Mouse (Mus musculus) midbrain, embryonic 15.5 days (tissue): ENCODE results near the gene Samd8. TPM values are rescaled to one million over a fixed set of nuclear protein-coding genes. Genes with fewer than 3 reads are reported as not detected.

Experiments
- ATAC-seq: fragments of 200-750 bp; cut with Nextera tagmentation; replicated peaks from 2 replicates; pipeline ENCODE4 v1.8.0; 2017; ENCODE audit warnings: moderate TSS enrichment
- H3K27ac ChIP-seq: fragments of 300-500 bp; sonication (generic); 2 replicates; pipeline ENCODE4 v1.5.1; 2015; ENCODE audit warnings: mild to moderate bottlenecking, inconsistent platforms
- H3K27me3 ChIP-seq: fragments of 300-500 bp; sonication (generic); replicated peaks from 2 replicates; pipeline ENCODE4 v1.6.1; 2015; ENCODE audit warnings: inconsistent platforms
- H3K36me3 ChIP-seq: fragments of 300-500 bp; sonication (generic); replicated peaks from 2 replicates; pipeline ENCODE4 v1.6.1; 2015; ENCODE audit warnings: inconsistent platforms
- H3K4me1 ChIP-seq: fragments of 300-500 bp; sonication (generic); 2 replicates; pipeline ENCODE4 v1.6.1; 2015; ENCODE audit warnings: inconsistent platforms
- H3K4me2 ChIP-seq: fragments of 300-500 bp; sonication (generic); 2 replicates; pipeline ENCODE4 v1.6.1; 2015; ENCODE audit warnings: inconsistent platforms, mild to moderate bottlenecking, moderate library complexity
- H3K4me3 ChIP-seq: fragments of 300-500 bp; sonication (generic); 2 replicates; pipeline ENCODE4 v1.5.1; 2015; ENCODE audit warnings: mild to moderate bottlenecking, inconsistent platforms
- H3K9ac ChIP-seq: fragments of 300-500 bp; sonication (generic); 2 replicates; pipeline ENCODE4 v1.6.1; 2015; ENCODE audit warnings: mild to moderate bottlenecking, inconsistent platforms
- H3K9me3 ChIP-seq: fragments of 300-500 bp; sonication (generic); 2 replicates; pipeline ENCODE4 v1.6.1; 2016; ENCODE audit warnings: inconsistent platforms
- WGBS: fragments of 180-500 bp; shearing (Covaris S2); methylation state at CpG from one replicate; pipeline ENCODE4 v1.1.7; 2015; ENCODE audit warnings: mixed read lengths; 5-methylcytosine and 5-hydroxymethylcytosine counted together
- polyA plus RNA-seq: library from polyadenylated mRNA; unstranded; fragments of >200 nt; fragmentation: Nextera tagmentation; extraction: Ambion mirVana; gene quantifications from 2 replicates; pipeline ENCODE4 v1.2.1, GENCODE M21; 2015

The Samd8 gene
- polyA plus RNA-seq, 1 experiment from 2014 or later: 22.2 TPM

DNA sequence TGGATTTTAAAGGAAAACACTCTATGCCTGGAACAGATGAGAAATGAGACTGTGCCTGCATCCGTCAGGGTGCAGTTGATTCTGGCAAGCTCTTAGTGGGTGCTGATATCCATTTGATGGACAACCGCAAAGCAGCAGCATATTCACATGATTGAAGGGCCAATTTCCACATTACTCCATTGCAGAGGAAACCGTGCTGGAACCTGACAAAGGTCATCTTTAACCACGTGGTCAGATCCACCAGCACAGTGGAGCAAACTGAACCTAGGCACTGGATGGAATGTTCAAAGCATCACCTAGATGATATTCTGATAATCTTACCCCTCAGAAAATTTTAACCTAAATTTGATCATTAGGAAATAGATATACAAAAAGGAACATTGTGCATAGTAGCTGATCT lies 25.9 kb downstream of the Samd8 start:
- Histone ChIP-seq H3K36me3 (peaks cover 19% of the 10 kb centered on the region; the same call in 1 of the 2 replicates), H3K9ac (no peak overlapping the region), H3K27ac (no peak overlapping the region), H3K4me2 (no peak overlapping the region), H3K27me3 (no peaks in the 10 kb centered on the region), H3K9me3 (no peaks in the 10 kb centered on the region), H3K4me3 (no peak overlapping the region), H3K4me1 (no peaks in the 10 kb centered on the region)
- ATAC-seq: no peak
- 89% methylated on average over 4 of the region's 4 CpGs for WGBS

DNA sequence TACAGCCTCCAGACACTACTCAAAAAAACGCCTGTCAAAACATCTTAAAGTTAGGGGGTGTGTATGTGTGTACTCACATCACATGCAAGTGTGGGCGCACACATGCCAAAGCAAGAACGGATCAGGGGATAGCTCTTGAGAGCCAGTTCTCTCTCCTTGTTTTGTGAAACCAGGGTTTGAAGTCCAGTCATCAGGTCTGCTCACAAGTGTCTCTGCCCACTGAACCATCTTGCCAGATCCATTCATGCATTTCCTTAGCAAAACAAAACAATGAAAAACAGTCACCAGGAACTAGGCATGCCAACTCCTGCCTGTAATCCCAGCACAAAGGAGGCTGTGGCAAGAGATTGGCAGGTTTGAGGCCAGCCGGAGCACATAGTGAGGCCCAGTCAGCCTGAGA lies 36.2 kb downstream of the Samd8 start:
- Histone ChIP-seq H3K4me3 (no peak overlapping the region), H3K9ac (no peak overlapping the region), H3K9me3 (no peaks in the 10 kb centered on the region), H3K4me1 (0 out of 2 replicates have a peak, but pooled peaks cover 3% of the 10 kb centered on the region), H3K36me3 (0 out of 2 replicates have a peak, but pooled peaks cover 6% of the 10 kb centered on the region), H3K4me2 (no peak overlapping the region), H3K27ac (no peak overlapping the region), H3K27me3 (no peaks in the 10 kb centered on the region)
- ATAC-seq: no peak
- WGBS: 60% methylated on average over 4 of the region's 4 CpGs

DNA sequence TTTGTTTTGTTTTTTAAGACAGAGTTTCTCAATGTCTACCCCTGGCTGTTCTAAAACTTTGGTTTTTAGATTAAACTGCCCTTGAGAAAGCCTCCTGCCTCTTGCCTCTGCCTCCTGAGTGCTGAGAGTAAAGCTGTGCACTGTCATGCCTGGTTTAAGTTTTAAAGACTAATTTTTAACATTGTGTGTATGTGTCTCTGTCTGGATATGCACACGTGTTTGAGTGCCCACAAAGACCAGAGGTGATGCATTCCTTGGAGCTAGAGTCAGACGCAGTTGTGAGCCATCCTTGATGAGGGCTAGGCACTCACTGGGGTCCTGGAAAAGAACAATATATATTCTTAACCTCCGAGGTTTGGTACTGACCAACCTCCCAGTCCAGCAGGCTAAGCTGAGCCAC lies 37.0 kb downstream of the Samd8 start:
- Histone ChIP-seq H3K9me3 (no peaks in the 10 kb centered on the region), H3K4me3 (no peak overlapping the region), H3K4me1 (0 out of 2 replicates have a peak, but pooled peaks cover 3% of the 10 kb centered on the region), H3K4me2 (no peak overlapping the region), H3K27ac (no peak overlapping the region), H3K36me3 (0 out of 2 replicates have a peak, but pooled peaks cover 6% of the 10 kb centered on the region), H3K9ac (no peak overlapping the region), H3K27me3 (no peaks in the 10 kb centered on the region)
- ATAC-seq: no peak
- WGBS: 72% methylated on average over 3 of the region's 3 CpGs

DNA sequence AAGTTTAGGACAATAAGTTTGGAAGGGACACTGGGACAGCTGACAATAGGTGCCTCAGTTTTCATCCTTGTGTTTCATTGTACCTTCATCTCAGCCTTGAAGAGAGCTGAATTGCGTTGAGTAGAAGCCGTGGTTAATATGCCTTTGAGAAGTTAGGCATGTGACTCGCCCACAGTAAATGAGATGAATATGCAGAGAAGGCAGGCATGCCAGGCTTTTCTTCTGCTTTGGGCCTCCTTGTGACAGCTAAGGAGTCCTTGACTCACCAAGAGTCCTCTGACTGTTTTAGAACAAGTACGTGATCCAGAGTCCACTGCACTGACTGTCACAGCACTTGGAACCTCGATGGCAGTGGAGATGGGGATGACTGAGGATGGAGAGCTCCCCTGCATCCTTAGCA lies 37.8 kb downstream of the Samd8 start:
- H3K4me2 ChIP-seq: no peak overlapping the region
- no peak overlapping the region for H3K4me3 ChIP-seq
- no peak overlapping the region for H3K27ac ChIP-seq
- no peaks in the 10 kb centered on the region for H3K27me3 ChIP-seq
- peaks cover 7% of the 10 kb centered on the region; the same call in 1 of the 2 replicates for H3K36me3 ChIP-seq
- 0 out of 2 replicates have a peak, but pooled peaks cover 3% of the 10 kb centered on the region for H3K4me1 ChIP-seq
- H3K9ac ChIP-seq: no peak overlapping the region
- H3K9me3 ChIP-seq: no peaks in the 10 kb centered on the region
- ATAC-seq: no peak
- WGBS: 90% methylated on average over 5 of the region's 5 CpGs

DNA sequence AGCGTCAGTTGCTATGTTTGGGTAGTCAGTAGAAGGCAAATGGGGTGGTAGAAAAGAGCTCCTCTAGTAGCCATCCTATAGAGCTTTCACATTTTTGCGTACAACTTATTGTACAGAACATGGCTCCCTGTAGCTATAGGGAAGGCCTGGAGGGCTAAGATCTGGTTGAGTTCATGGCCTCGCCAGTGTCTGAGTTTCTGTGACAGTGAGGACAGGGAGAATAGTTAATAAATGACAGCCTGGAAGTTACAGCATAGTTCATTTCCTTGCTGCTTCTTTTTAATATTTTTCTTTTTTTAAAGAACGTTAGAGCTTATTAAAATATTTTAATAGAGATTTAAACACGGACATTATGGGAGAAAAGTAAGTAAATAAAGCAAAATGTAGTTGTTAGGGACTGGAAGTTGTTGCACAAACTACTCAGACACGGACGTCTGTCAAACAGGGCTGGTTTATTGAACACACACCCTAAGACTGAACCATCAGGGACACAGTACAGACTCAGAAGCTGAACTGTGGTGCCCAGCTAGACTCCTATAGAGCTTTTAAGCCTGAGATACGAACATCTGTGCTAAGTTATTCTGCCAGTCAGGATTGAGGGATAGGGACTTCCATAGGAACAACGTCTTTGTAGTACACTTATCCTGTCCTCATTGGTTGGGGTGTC lies 40.4 kb downstream of the Samd8 start:
- H3K36me3 ChIP-seq: peaks cover 5% of the 10 kb centered on the region; the same call in 1 of the 2 replicates
- H3K27ac ChIP-seq: no peak overlapping the region
- 0 out of 2 replicates have a peak, but pooled peaks cover 3% of the 10 kb centered on the region for H3K4me1 ChIP-seq
- no peaks in the 10 kb centered on the region for H3K27me3 ChIP-seq
- WGBS: 91% methylated on average over 9 of the region's 9 CpGs
- ATAC-seq: no peak
- H3K9ac ChIP-seq: no peak overlapping the region
- no peaks in the 10 kb centered on the region for H3K9me3 ChIP-seq
- no peak overlapping the region for H3K4me3 ChIP-seq
- H3K4me2 ChIP-seq: no peak overlapping the region

DNA sequence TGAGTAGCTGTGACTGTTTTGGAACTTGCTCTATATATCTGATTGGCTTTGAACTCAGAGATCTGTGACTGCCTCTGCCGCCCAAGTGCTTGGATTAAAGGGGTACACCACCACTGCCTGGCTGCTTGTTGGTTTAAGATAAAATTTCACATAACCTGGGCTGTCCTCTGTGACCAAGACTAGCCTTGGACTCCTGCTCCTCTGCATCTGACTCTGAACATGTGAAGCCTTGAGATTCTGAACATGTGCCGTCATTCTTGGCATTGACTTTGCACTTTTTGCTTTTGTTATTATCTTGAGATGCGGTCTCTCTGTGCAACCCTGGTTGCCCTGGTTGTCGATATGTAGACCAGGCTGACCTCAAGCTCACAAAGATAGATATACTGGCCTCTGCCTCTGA lies 41.4 kb downstream of the Samd8 start:
- WGBS: 95% methylated on average over 4 of the region's 4 CpGs
- Histone ChIP-seq H3K36me3 (peaks cover 5% of the 10 kb centered on the region; the same call in 1 of the 2 replicates), H3K4me1 (0 out of 2 replicates have a peak, but pooled peaks cover under 1% of the 10 kb centered on the region), H3K4me3 (no peak overlapping the region), H3K27ac (no peak overlapping the region), H3K4me2 (no peak overlapping the region), H3K9me3 (no peaks in the 10 kb centered on the region), H3K9ac (no peak overlapping the region), H3K27me3 (no peaks in the 10 kb centered on the region)
- ATAC-seq: no peak

DNA sequence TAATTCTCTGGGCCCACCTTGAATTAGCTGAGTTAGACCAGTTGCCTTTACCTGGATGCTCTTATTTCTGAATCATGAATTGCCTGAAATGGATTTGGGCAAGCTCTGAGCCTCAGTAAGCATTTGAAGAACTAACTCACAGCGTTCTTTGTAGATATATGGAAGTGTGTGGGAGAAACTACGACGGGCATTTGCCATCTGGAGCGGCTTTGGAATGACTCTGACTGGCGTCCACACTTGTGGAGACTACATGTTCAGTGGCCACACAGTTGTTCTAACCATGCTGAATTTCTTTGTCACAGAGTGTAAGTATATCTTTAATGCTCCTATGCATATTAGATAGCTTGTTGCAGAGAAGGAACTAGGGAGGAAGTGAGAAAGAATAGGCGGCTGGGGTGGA lies 41.9 kb downstream of the Samd8 start:
- 95% methylated on average over 6 of the region's 6 CpGs for WGBS
- Histone ChIP-seq H3K4me2 (no peak overlapping the region), H3K27ac (no peak overlapping the region), H3K4me3 (no peak overlapping the region), H3K36me3 (peaks cover 5% of the 10 kb centered on the region; the same call in 1 of the 2 replicates), H3K9ac (no peak overlapping the region), H3K27me3 (no peaks in the 10 kb centered on the region), H3K4me1 (no peaks in the 10 kb centered on the region), H3K9me3 (no peaks in the 10 kb centered on the region)
- ATAC-seq: no peak

DNA sequence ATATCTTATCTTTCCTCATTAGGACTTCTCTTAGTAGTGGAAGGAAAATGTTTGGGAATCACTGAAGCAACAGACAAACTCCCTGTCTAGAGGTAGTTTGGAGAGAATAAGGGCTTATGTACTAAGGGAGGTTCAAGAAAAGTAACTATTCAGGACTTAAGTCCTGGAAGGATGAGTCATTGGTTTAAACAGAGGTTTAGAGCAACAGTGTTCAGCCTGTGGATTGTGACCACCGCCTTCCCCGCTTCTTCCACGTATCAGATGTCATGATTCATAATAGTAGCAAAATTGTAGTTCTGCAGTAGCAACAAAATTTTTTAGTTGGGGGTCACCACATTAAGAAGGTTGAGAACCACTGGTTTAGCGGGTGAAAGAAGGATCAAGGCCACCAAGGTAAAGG lies 50.3 kb downstream of the Samd8 start:
- no peak overlapping the region for H3K9ac ChIP-seq
- H3K4me2 ChIP-seq: no peak overlapping the region
- 96% methylated on average over 4 of the region's 4 CpGs for WGBS
- no peaks in the 10 kb centered on the region for H3K4me1 ChIP-seq
- no peaks in the 10 kb centered on the region for H3K9me3 ChIP-seq
- no peak overlapping the region for H3K27ac ChIP-seq
- H3K27me3 ChIP-seq: no peaks in the 10 kb centered on the region
- no peak overlapping the region for H3K4me3 ChIP-seq
- no peaks in the 10 kb centered on the region for H3K36me3 ChIP-seq
- no peak for ATAC-seq

DNA sequence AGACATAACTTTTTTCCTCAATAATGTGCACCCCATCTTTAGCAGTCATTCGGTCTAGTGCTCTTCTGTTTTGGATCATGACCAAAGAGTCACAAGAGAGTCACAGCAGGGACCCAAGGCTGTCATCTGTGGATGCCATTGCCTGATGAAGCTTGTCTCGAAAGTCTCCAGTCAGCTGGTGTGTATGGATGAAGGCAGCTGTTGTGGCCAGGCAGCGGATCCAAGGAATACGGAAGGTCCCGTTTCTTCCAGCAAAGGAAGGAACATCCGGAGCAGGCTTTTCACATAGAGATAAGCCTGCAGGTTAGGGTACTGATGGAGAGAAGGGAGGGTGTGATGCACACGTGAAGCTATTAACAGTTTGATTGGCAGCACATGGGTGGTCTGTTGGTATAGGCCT lies 51.3 kb downstream of the Samd8 start:
- Histone ChIP-seq H3K36me3 (no peaks in the 10 kb centered on the region), H3K4me1 (no peaks in the 10 kb centered on the region), H3K27ac (no peak overlapping the region), H3K4me3 (no peak overlapping the region), H3K4me2 (no peak overlapping the region), H3K9ac (no peak overlapping the region), H3K9me3 (no peaks in the 10 kb centered on the region), H3K27me3 (no peaks in the 10 kb centered on the region)
- WGBS: 78% methylated on average over 7 of the region's 7 CpGs
- no peak for ATAC-seq

DNA sequence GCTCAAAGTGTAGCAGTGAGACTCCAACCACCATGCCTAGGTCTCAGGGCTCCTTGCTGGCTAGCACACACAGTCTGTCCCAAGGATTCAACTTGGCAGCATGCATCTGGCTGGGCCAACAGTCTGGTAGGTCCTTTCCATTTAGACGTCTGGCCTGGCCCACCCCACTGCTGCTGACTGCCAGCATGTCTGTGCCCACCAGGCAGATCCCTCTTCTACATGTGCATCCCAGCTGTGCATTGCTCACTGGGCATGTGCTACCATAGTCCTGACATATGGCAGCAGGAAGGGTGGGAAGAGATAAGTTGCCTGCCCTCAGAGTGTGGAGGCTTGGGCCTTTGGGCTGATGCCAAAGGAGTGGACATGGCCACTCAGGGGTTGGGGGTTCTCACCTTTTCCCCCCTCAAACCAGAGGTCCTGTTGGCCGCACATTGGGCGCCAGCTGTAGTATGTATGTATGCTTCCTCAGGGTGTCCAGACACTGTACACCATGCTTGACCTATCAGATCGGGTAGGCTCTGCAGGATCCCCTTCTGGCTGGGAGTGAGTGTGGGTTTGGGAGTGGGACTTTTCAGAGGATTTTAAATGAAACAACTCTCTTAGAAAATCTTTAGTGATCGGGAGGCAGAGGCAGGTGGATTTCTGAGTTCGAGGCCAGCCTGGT lies 52.3 kb downstream of the Samd8 start:
- 94% methylated on average over 6 of the region's 6 CpGs for WGBS
- H3K36me3 ChIP-seq: no peaks in the 10 kb centered on the region
- ATAC-seq: no peak
- no peak overlapping the region for H3K4me2 ChIP-seq
- H3K4me3 ChIP-seq: no peak overlapping the region
- no peaks in the 10 kb centered on the region for H3K27me3 ChIP-seq
- H3K9ac ChIP-seq: no peak overlapping the region
- no peaks in the 10 kb centered on the region for H3K9me3 ChIP-seq
- no peak overlapping the region for H3K27ac ChIP-seq
- no peaks in the 10 kb centered on the region for H3K4me1 ChIP-seq

DNA sequence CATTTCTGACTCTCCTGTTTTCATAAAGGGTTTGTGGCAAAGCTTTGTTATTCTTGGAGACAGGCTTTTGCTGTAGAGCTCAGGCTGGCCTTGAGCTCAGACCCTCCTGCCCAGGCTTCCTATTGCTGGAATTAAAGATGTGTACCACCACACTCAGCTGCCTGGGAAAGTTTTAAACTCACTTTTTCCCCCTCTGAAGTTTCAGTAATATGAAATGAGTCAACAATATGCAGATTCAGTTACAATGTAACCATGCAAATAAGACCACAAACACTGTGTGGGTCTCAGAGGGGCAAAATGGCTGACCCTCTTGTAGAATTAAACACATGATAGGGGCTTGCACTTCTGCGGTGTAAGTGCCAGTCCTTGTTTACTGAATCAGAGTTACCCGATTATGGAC lies 55.9 kb downstream of the Samd8 start:
- no peak for ATAC-seq
- WGBS: 93% methylated on average over 2 of the region's 2 CpGs

DNA sequence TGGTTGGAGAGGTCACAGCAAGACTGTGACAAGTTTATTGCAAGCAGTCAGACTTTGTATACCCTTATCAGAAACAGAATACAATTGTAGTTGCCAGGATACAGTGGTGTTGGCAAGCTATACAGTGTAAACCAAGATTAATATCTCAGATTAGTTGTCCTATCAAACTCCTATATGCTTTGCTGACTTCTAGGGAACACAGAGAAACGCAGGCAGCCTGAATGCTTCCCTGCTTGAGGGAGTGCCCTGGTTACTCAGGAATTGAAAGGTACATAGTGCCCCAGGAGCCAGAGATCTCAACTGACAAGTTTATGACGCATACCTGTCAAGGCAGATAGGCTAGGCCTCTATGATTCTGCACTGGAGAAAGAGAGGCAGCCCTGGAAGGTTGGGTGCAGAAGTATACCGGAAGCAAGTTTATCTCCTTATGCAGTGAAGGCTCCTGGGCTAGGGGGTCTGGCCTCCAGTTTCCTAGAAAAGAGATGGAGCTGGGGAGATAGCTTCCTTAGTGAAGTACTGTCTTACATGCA lies 56.4 kb downstream of the Samd8 start:
- H3K27ac ChIP-seq: no peak overlapping the region
- H3K9ac ChIP-seq: no peak overlapping the region
- WGBS: 83% methylated on average over 3 of the region's 3 CpGs
- no peak overlapping the region for H3K4me2 ChIP-seq
- H3K27me3 ChIP-seq: no peaks in the 10 kb centered on the region
- no peak for ATAC-seq
- no peak overlapping the region for H3K4me3 ChIP-seq
- H3K9me3 ChIP-seq: no peaks in the 10 kb centered on the region
- H3K36me3 ChIP-seq: no peaks in the 10 kb centered on the region
- no peaks in the 10 kb centered on the region for H3K4me1 ChIP-seq

More for the DNA sequence above, 55.9 kb downstream of the Samd8 start:
- no peak overlapping the region for H3K4me3 ChIP-seq
- no peak overlapping the region for H3K27ac ChIP-seq
- no peaks in the 10 kb centered on the region for H3K9me3 ChIP-seq
- no peaks in the 10 kb centered on the region for H3K36me3 ChIP-seq
- no peak overlapping the region for H3K9ac ChIP-seq
- no peaks in the 10 kb centered on the region for H3K4me1 ChIP-seq
- H3K4me2 ChIP-seq: no peak overlapping the region
- no peaks in the 10 kb centered on the region for H3K27me3 ChIP-seq
